ENCODE assay signal across 24 mouse cellular contexts in the genomic region with DNA sequence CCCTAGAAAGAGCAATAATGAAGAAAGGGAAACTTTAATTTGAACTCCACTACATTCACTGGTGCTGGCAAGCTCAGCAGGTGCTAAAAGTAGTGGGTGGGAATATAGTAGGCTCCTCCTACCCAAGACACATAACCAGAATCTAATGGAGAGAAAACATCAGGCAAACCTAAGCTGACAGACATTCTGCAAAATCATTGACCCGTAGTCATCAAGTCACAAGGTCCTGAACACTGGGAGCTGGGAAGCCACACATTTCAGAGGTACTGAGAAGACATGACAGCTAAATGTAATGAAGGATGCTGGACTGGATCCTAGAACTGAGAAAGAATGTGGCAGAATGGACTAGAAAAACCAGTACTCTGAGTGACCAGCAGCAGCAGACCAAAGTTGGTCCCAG. TPM values are rescaled to one million over a fixed set of nuclear protein-coding genes. Genes with fewer than 3 reads are reported as not detected.
"Had no signal": no experiment of that assay in that cellular context is flagged by ENCODE, and none has a peak within 500 bp of the region (broad histone marks: within the 10 kb centered on the region; RNA-seq: fewer than 3 reads in every experiment).

No protein-coding gene starts in this region.

- ATAC-seq: midbrain, embryonic 16.5 days had no signal

- DNase-seq: lung, adult 18-20 months; lung, embryonic 14.5 days; lung, postnatal 10 days; lung, postnatal 4 days; midbrain, embryonic 14.5 days; right cerebral cortex, adult 18-20 months; right cerebral cortex, postnatal 25 days; right cerebral cortex, postnatal 4 days; spleen, adult 18-20 months; thymus, adult 18-20 months; thymus, postnatal 14 days; thymus, postnatal 36 days had no signal

- H3K9me3 ChIP-seq: midbrain, embryonic 10.5 days; midbrain, embryonic 12.5 days; neural tube, embryonic 13.5 days; neural tube, embryonic 15.5 days had no signal

- H3K27ac ChIP-seq: midbrain, embryonic 10.5 days; midbrain, embryonic 12.5 days; neural tube, embryonic 13.5 days; neural tube, embryonic 15.5 days had no signal

- H3K27me3 ChIP-seq: midbrain, embryonic 12.5 days; neural tube, embryonic 13.5 days; neural tube, embryonic 15.5 days had no signal

- H3K9ac ChIP-seq: lung, embryonic 14.5 days; midbrain, embryonic 12.5 days; neural tube, embryonic 13.5 days; neural tube, embryonic 15.5 days had no signal

- H3K4me1 ChIP-seq: midbrain, embryonic 12.5 days; neural tube, embryonic 13.5 days; neural tube, embryonic 15.5 days had no signal

- H3K4me2 ChIP-seq: lung, embryonic 14.5 days; midbrain, embryonic 12.5 days; neural tube, embryonic 13.5 days; neural tube, embryonic 15.5 days had no signal

- H3K4me3 ChIP-seq: midbrain, embryonic 10.5 days; midbrain, embryonic 12.5 days; myocyte; neural tube, embryonic 13.5 days; neural tube, embryonic 15.5 days had no signal

- H3K36me3 ChIP-seq: midbrain, embryonic 10.5 days; midbrain, embryonic 12.5 days; neural tube, embryonic 13.5 days; neural tube, embryonic 15.5 days had no signal

RNA-seq across cellular contexts. Expression of gene Gm21976, which starts 49.2 kb away (rescaled TPM):
- polyA plus RNA-seq: lung, embryonic 14.5 days; lung, embryonic 16.5 days; midbrain, embryonic 10.5 days; midbrain, embryonic 12.5 days; midbrain, embryonic 14.5 days; midbrain, embryonic 16.5 days; myocyte; neural tube, embryonic 11.5 days; neural tube, embryonic 13.5 days; neural tube, embryonic 15.5 days; small intestine, adult 2 months; stomach, embryonic 14.5 days; stomach, embryonic 16.5 days; thymus, postnatal 0 days had no signal
